ENCODE assay signal across 9 mouse cellular contexts in genomic region chr15:12091781-12092458, GRCm38 (mm10). TPM values are rescaled to one million over a fixed set of nuclear protein-coding genes. Genes with fewer than 3 reads are reported as not detected.
DNase-seq lines count a peak whose midpoint lies in the region; ATAC-seq and TF ChIP-seq lines count a peak whose summit lies in the region.
"Had no signal": no experiment of that assay in that cellular context is flagged by ENCODE, and none has a peak within 500 bp of the region (broad histone marks: within the 10 kb centered on the region; RNA-seq: fewer than 3 reads in every experiment).

No protein-coding gene starts in this region.

- no peak overlapping the region for H3K9ac ChIP-seq in hindbrain, postnatal 0 days (replicated peaks; ENCODE audit: low read length)
- H3K9ac ChIP-seq in hindbrain, embryonic 12.5 days, result no peak overlapping the region

- peaks cover 4% of the 10 kb centered on the region; the same call in 1 of the 2 replicates for H3K4me1 ChIP-seq in hindbrain, postnatal 0 days (ENCODE audit: insufficient read depth, low read length)
- H3K4me1 ChIP-seq in hindbrain, embryonic 12.5 days, result peaks cover 8% of the 10 kb centered on the region
- H3K4me1 ChIP-seq in olfactory bulb, adult 2 months (ENCODE audit: control insufficient read depth, insufficient read depth, low read length), result peaks cover 7% of the 10 kb centered on the region

- H3K9me3 ChIP-seq in hindbrain, postnatal 0 days (ENCODE audit: low read length), result no peaks in the 10 kb centered on the region
- H3K9me3 ChIP-seq in hindbrain, embryonic 12.5 days (replicated peaks), result no peaks in the 10 kb centered on the region

- peak; percentile 40 for DNase-seq in hindbrain, postnatal 0 days (ENCODE audit: low spot score)
- peak; percentile 76 for DNase-seq in 3T3-L1 (ENCODE audit: low read depth, low spot score)
- peak; percentile 66 for DNase-seq in CD8-positive naive resting alpha-beta T cell, adult 2 months (ENCODE audit: low read depth in 2 of 2, low spot score in 2 of 2)
- DNase-seq in brain, embryonic 14.5 days (ENCODE audit: low read depth), result no peak
- DNase-seq in kidney, postnatal 14 days, result peak; percentile 57
- no peak for DNase-seq in ovary, postnatal 36 days (ENCODE audit: low spot score)

- H3K4me3 ChIP-seq in hindbrain, postnatal 0 days (ENCODE audit: low read length), result no peak overlapping the region
- H3K4me3 ChIP-seq in hindbrain, embryonic 12.5 days, result no peak overlapping the region
- H3K4me3 ChIP-seq in olfactory bulb, adult 2 months (ENCODE audit: insufficient read depth, low read depth, low read length), result no peak overlapping the region

- ATAC-seq in hindbrain, postnatal 0 days, result no peak
- no peak for ATAC-seq in hindbrain, embryonic 12.5 days (ENCODE audit: low FRiP score)

- TF ChIP-seq CTCF in hindbrain, postnatal 0 days (IDR thresholded peaks at IDR 0.05; ENCODE audit: low read depth), result peak; percentile 71
- peak; percentile 68; the same call in 1 of the 2 replicates for TF ChIP-seq CTCF in brain, embryonic 14.5 days (IDR thresholded peaks at IDR 0.05; ENCODE audit: borderline replicate concordance, extremely low read depth, insufficient read depth, insufficient read length)
- TF ChIP-seq CTCF in olfactory bulb, adult 2 months (IDR thresholded peaks at IDR 0.05; ENCODE audit: insufficient read depth, low read depth, low read length), result peak; percentile 32; the same call in 1 of the 2 replicates

- no peaks in the 10 kb centered on the region for H3K27me3 ChIP-seq in hindbrain, postnatal 0 days (ENCODE audit: insufficient read depth, low read length)
- no peaks in the 10 kb centered on the region for H3K27me3 ChIP-seq in hindbrain, embryonic 12.5 days

- H3K4me2 ChIP-seq in hindbrain, postnatal 0 days (ENCODE audit: low read depth, low read length), result no peak overlapping the region
- H3K4me2 ChIP-seq in hindbrain, embryonic 12.5 days (replicated peaks), result no peak overlapping the region

- H3K27ac ChIP-seq in hindbrain, postnatal 0 days, result no peak overlapping the region
- H3K27ac ChIP-seq in hindbrain, embryonic 12.5 days, result no peak overlapping the region
- H3K27ac ChIP-seq in olfactory bulb, adult 2 months (ENCODE audit: insufficient read depth, low read depth, low read length), result no peak overlapping the region
- H3K27ac ChIP-seq: macrophage had no signal

- WGBS in hindbrain, postnatal 0 days, result 66% methylated on average over 10 of the region's 10 CpGs
- WGBS in hindbrain, embryonic 12.5 days, result 65% methylated on average over 10 of the region's 10 CpGs
- 65% methylated on average over 10 of the region's 10 CpGs for WGBS in olfactory bulb, adult 2 months

- no peak for TF ChIP-seq POLR2A in brain, embryonic 14.5 days (IDR thresholded peaks at IDR 0.05; ENCODE audit: borderline replicate concordance, extremely low read depth, insufficient read depth, insufficient read length, poor library complexity, severe bottlenecking)
- TF ChIP-seq POLR2A in olfactory bulb, adult 2 months (IDR thresholded peaks at IDR 0.05; ENCODE audit: insufficient read depth, low read depth, low read length), result no peak

- no peaks in the 10 kb centered on the region for H3K36me3 ChIP-seq in hindbrain, postnatal 0 days (ENCODE audit: insufficient read depth, low read length)
- no peaks in the 10 kb centered on the region for H3K36me3 ChIP-seq in hindbrain, embryonic 12.5 days

RNA-seq across cellular contexts. Expression of gene Zfr, which starts 25.7 kb away (rescaled TPM):
- total RNA-seq in hindbrain, postnatal 0 days (2014; rRNA removed), result 266 and 281 TPM in 2 replicates
- 196 and 219 TPM in 2 replicates for polyA plus RNA-seq in hindbrain, postnatal 0 days (2015; fragmentation: Nextera tagmentation; extraction: Ambion mirVana)
- 127 and 132 TPM in 2 replicates for polyA plus RNA-seq in hindbrain, embryonic 12.5 days (2016; fragmentation: Nextera tagmentation; extraction: Ambion mirVana)
- polyA plus RNA-seq in brain, embryonic 14.5 days (2012; rRNA removed), result 96.5 and 125 TPM in 2 replicates
- 546 TPM in 1 of 2 replicates, not detected in the other for polyA plus RNA-seq in olfactory bulb, adult 2 months (2012; ENCODE audit: insufficient read depth, insufficient read length, low replicate concordance, missing spikeins)

Comparison
In these comparisons a context has a peak if more than half of its experiments do, and no peak if none do; other contexts are left out.
1. DNase-seq: peak in hindbrain, postnatal 0 days (single experiment), 3T3-L1 (single experiment), CD8-positive naive resting alpha-beta T cell, adult 2 months (2 of 2) and kidney, postnatal 14 days (single experiment); none in brain, embryonic 14.5 days (single experiment) and ovary, postnatal 36 days (single experiment).
2. Peak in every context shown above with its lines, with median percentiles within 50 percentile points of each other: CTCF ChIP-seq.